Mouse (Mus musculus): ENCODE data around the gene Cacna1s. TPM values are rescaled to one million over a fixed set of nuclear protein-coding genes. Genes with fewer than 3 reads are reported as not detected.
A peak's percentile ranks its signal among the peaks of the same experiment; 100 is the strongest.

The Cacna1s gene
- not detected in 2 replicates for polyA plus RNA-seq (2012; ENCODE audit: insufficient read depth, insufficient read length, low replicate concordance, missing spikeins)

- Histone ChIP-seq H3K4me3 (ENCODE audit: insufficient read depth, low read depth, low read length) (no peak within 1 kb of the TSS), H3K27ac (ENCODE audit: insufficient read depth, low read depth, low read length) (no peak within 1 kb of the TSS), H3K4me1 (ENCODE audit: control insufficient read depth, insufficient read depth, low read length) (peaks cover 54% of the 10 kb centered on the region)
- TF ChIP-seq POLR2A (IDR thresholded peaks at IDR 0.05; ENCODE audit: insufficient read depth, low read depth, low read length) (no peak), CTCF (IDR thresholded peaks at IDR 0.05; ENCODE audit: insufficient read depth, low read depth, low read length) (no peak)
- 63% methylated on average over 11 of the region's 11 CpGs for WGBS
Measured at GRCm38 (mm10) chr1:136052547-136052946, at the start of gene Cacna1s. Cacna1s (plus strand) TSS chr1:136052750.

- no peak for TF ChIP-seq CTCF (IDR thresholded peaks at IDR 0.05; ENCODE audit: insufficient read depth, low read depth, low read length)
- TF ChIP-seq POLR2A (IDR thresholded peaks at IDR 0.05; ENCODE audit: insufficient read depth, low read depth, low read length) = no peak
- H3K4me3 ChIP-seq (ENCODE audit: insufficient read depth, low read depth, low read length) = no peak within 1 kb of the TSS
- peaks cover 7% of the 10 kb centered on the region for H3K4me1 ChIP-seq (ENCODE audit: control insufficient read depth, insufficient read depth, low read length)
- no peak within 1 kb of the TSS for H3K27ac ChIP-seq (ENCODE audit: insufficient read depth, low read depth, low read length)
- WGBS = 96% methylated on average over 3 of the region's 3 CpGs
Measured at GRCm38 (mm10) chr1:136006292-136006748, 46.2 kb upstream of the Cacna1s start, which contains the start of gene Igfn1. Igfn1 (minus strand) TSS chr1:136006342.

- Histone ChIP-seq H3K4me3 (ENCODE audit: insufficient read depth, low read depth, low read length) (peak within 1 kb of the TSS; percentile 26), H3K27ac (ENCODE audit: insufficient read depth, low read depth, low read length) (no peak within 1 kb of the TSS), H3K4me1 (ENCODE audit: control insufficient read depth, insufficient read depth, low read length) (peaks cover 7% of the 10 kb centered on the region)
- WGBS = 15% methylated on average over 37 of the region's 37 CpGs
- TF ChIP-seq CTCF (IDR thresholded peaks at IDR 0.05; ENCODE audit: insufficient read depth, low read depth, low read length) (no peak), POLR2A (IDR thresholded peaks at IDR 0.05; ENCODE audit: insufficient read depth, low read depth, low read length) (no peak)
Measured at GRCm38 (mm10) chr1:136007211-136008158, 45.1 kb upstream of the Cacna1s start, which contains the start of gene Tmem9. Tmem9 (plus strand) TSS chr1:136008150.

GRCm38 (mm10) chr1:136008159-136008533 is 44.4 kb upstream of the Cacna1s start:
- Histone ChIP-seq H3K4me3 (ENCODE audit: insufficient read depth, low read depth, low read length) (no peak overlapping the region), H3K4me1 (ENCODE audit: control insufficient read depth, insufficient read depth, low read length) (peaks cover 7% of the 10 kb centered on the region), H3K27ac (ENCODE audit: insufficient read depth, low read depth, low read length) (no peak overlapping the region)
- 29% methylated on average over 8 of the region's 8 CpGs for WGBS
- no peak for TF ChIP-seq POLR2A (IDR thresholded peaks at IDR 0.05; ENCODE audit: insufficient read depth, low read depth, low read length)
- TF ChIP-seq CTCF (IDR thresholded peaks at IDR 0.05; ENCODE audit: insufficient read depth, low read depth, low read length) = no peak

GRCm38 (mm10) chr1:136010247-136010646 is 42.3 kb upstream of the Cacna1s start:
- Histone ChIP-seq H3K4me3 (ENCODE audit: insufficient read depth, low read depth, low read length) (no peak overlapping the region), H3K27ac (ENCODE audit: insufficient read depth, low read depth, low read length) (no peak overlapping the region), H3K4me1 (ENCODE audit: control insufficient read depth, insufficient read depth, low read length) (peaks cover 7% of the 10 kb centered on the region)
- WGBS = 87% methylated on average over 4 of the region's 4 CpGs
- TF ChIP-seq POLR2A (IDR thresholded peaks at IDR 0.05; ENCODE audit: insufficient read depth, low read depth, low read length) = no peak
- TF ChIP-seq CTCF (IDR thresholded peaks at IDR 0.05; ENCODE audit: insufficient read depth, low read depth, low read length) = no peak

GRCm38 (mm10) chr1:136013513-136013912 is 39.0 kb upstream of the Cacna1s start:
- no peak overlapping the region for H3K27ac ChIP-seq (ENCODE audit: insufficient read depth, low read depth, low read length)
- WGBS = 83% methylated on average over 4 of the region's 4 CpGs
- H3K4me1 ChIP-seq (ENCODE audit: control insufficient read depth, insufficient read depth, low read length) = peaks cover 3% of the 10 kb centered on the region
- TF ChIP-seq CTCF (IDR thresholded peaks at IDR 0.05; ENCODE audit: insufficient read depth, low read depth, low read length) = no peak
- TF ChIP-seq POLR2A (IDR thresholded peaks at IDR 0.05; ENCODE audit: insufficient read depth, low read depth, low read length) = no peak
- no peak overlapping the region for H3K4me3 ChIP-seq (ENCODE audit: insufficient read depth, low read depth, low read length)

GRCm38 (mm10) chr1:136014796-136015502 is 37.6 kb upstream of the Cacna1s start:
- H3K4me3 ChIP-seq (ENCODE audit: insufficient read depth, low read depth, low read length) = no peak overlapping the region
- WGBS = 91% methylated on average over 2 of the region's 2 CpGs
- peaks cover 3% of the 10 kb centered on the region for H3K4me1 ChIP-seq (ENCODE audit: control insufficient read depth, insufficient read depth, low read length)
- no peak overlapping the region for H3K27ac ChIP-seq (ENCODE audit: insufficient read depth, low read depth, low read length)
- TF ChIP-seq POLR2A (IDR thresholded peaks at IDR 0.05; ENCODE audit: insufficient read depth, low read depth, low read length) = no peak
- TF ChIP-seq CTCF (IDR thresholded peaks at IDR 0.05; ENCODE audit: insufficient read depth, low read depth, low read length) = no peak

GRCm38 (mm10) chr1:136017307-136017706 is 35.2 kb upstream of the Cacna1s start:
- 82% methylated on average over 2 of the region's 2 CpGs for WGBS
- Histone ChIP-seq H3K27ac (ENCODE audit: insufficient read depth, low read depth, low read length) (no peak overlapping the region), H3K4me3 (ENCODE audit: insufficient read depth, low read depth, low read length) (no peak overlapping the region), H3K4me1 (ENCODE audit: control insufficient read depth, insufficient read depth, low read length) (peaks cover 3% of the 10 kb centered on the region)
- TF ChIP-seq POLR2A (IDR thresholded peaks at IDR 0.05; ENCODE audit: insufficient read depth, low read depth, low read length) (no peak), CTCF (IDR thresholded peaks at IDR 0.05; ENCODE audit: insufficient read depth, low read depth, low read length) (no peak)
